Mouse (Mus musculus) cerebellum, adult 8-10 months (tissue): Measurements from ENCODE around the gene Rab11fip3.
A peak's percentile ranks its signal among the peaks of the same experiment; 100 is the strongest.
"Not testable (repeated sequence)": the region's sequence is repeated elsewhere in the genome, so short reads cannot be mapped to it uniquely, and the experiment has no call there.

Source experiments
- DNase-seq: peaks from one replicate; pipeline ENCODE4 v3.0.0; 2022

Rab11fip3 gene

GRCm38 (mm10) chr17:26068831-26069739 is at the start of gene Rab11fip3:
Rab11fip3 (minus strand) TSS chr17:26069555.
- peak; percentile 85 for DNase-seq

GRCm38 (mm10) chr17:26116503-26117258 is 47.3 kb upstream of the Rab11fip3 start:
- DNase-seq, result no peak

- DNase-seq, result no peak
Measured at GRCm38 (mm10) chr17:26115956-26116487, 46.7 kb upstream of the Rab11fip3 start.

- DNase-seq, result no peak
Measured at GRCm38 (mm10) chr17:26115205-26115898, 46.0 kb upstream of the Rab11fip3 start.

- not testable (repeated sequence) for DNase-seq
Measured at GRCm38 (mm10) chr17:26114461-26114860, 45.1 kb upstream of the Rab11fip3 start.

GRCm38 (mm10) chr17:26114061-26114460 is 44.7 kb upstream of the Rab11fip3 start:
- no peak for DNase-seq

GRCm38 (mm10) chr17:26113181-26113948 is 44.0 kb upstream of the Rab11fip3 start, which contains the start of gene Tmem8:
Tmem8 (plus strand) TSS chr17:26113299.
- DNase-seq, result peak; percentile 80

GRCm38 (mm10) chr17:26112751-26113150 is 43.4 kb upstream of the Rab11fip3 start:
- DNase-seq, result no peak

GRCm38 (mm10) chr17:26111722-26112121 is 42.4 kb upstream of the Rab11fip3 start:
- DNase-seq, result no peak

- no peak for DNase-seq
Measured at GRCm38 (mm10) chr17:26111024-26111423, 41.7 kb upstream of the Rab11fip3 start.

GRCm38 (mm10) chr17:26110156-26110555 is 40.8 kb upstream of the Rab11fip3 start:
- no peak for DNase-seq

- no peak for DNase-seq
Measured at GRCm38 (mm10) chr17:26105619-26106018, 36.3 kb upstream of the Rab11fip3 start.

GRCm38 (mm10) chr17:26101478-26101877 is 32.1 kb upstream of the Rab11fip3 start:
- no peak for DNase-seq

GRCm38 (mm10) chr17:26100166-26100565 is 30.8 kb upstream of the Rab11fip3 start:
- DNase-seq, result no peak

GRCm38 (mm10) chr17:26099316-26099715 is 30.0 kb upstream of the Rab11fip3 start:
- not testable (repeated sequence) for DNase-seq

- DNase-seq, result no peak
Measured at GRCm38 (mm10) chr17:26098461-26098860, 29.1 kb upstream of the Rab11fip3 start.

- peak; percentile 68 for DNase-seq
Measured at GRCm38 (mm10) chr17:26095121-26095740, 25.9 kb upstream of the Rab11fip3 start, which contains the start of gene Nme4. Nme4 (minus strand) TSS chr17:26095602.

GRCm38 (mm10) chr17:26094531-26095110 is 25.3 kb upstream of the Rab11fip3 start:
- DNase-seq, result no peak

- DNase-seq, result peak; percentile 92
Measured at GRCm38 (mm10) chr17:26089905-26090632, 20.7 kb upstream of the Rab11fip3 start, which contains the start of gene Decr2. Decr2 (minus strand) TSS chr17:26090337.

- DNase-seq, result no peak
Measured at GRCm38 (mm10) chr17:26087059-26087564, 17.8 kb upstream of the Rab11fip3 start.
